Mouse (Mus musculus) MEL (cell line): ENCODE data around the gene H2afj. TPM values are rescaled to one million over a fixed set of nuclear protein-coding genes. Genes with fewer than 3 reads are reported as not detected.

ENCODE experiments used
- DNase-seq: peaks from one replicate; pipeline ENCODE4 v3.0.0; 2011; ENCODE audit warnings: low read depth, low spot score
- H3K27ac ChIP-seq: 2 replicates; pipeline ENCODE4 v1.5.1; 2012; ENCODE audit warnings: low read depth, mild to moderate bottlenecking, control low read depth, low read length, moderate library complexity; ENCODE audit not compliant: control insufficient read depth
- H3K27me3 ChIP-seq, 2 experiments: fragments of 150-350 bp in 1 of 2; sonication (generic) in 1 of 2; 2 replicates each; pipeline ENCODE4 v1.6.1; 2012; ENCODE audit warnings: low read length in 2 of 2, mild to moderate bottlenecking in 2 of 2, improper control_type of control experiment in 1 of 2, moderate library complexity in 1 of 2; ENCODE audit not compliant: insufficient read depth in 2 of 2, control insufficient read depth in 1 of 2
- H3K36me3 ChIP-seq, 2 experiments: 2 replicates each; pipeline ENCODE4 v1.6.1; 2012 to 2014; ENCODE audit warnings: low read length in 2 of 2, improper control_type of control experiment in 1 of 2, inconsistent platforms in 1 of 2, mild to moderate bottlenecking in 1 of 2; ENCODE audit not compliant: insufficient read depth in 2 of 2, control insufficient read depth in 1 of 2
- H3K4me1 ChIP-seq, 2 experiments: fragments of 150-350 bp in 1 of 2; sonication (generic) in 1 of 2; 2 replicates each; pipeline ENCODE4 v1.6.1; 2012; ENCODE audit warnings: low read length in 2 of 2, improper control_type of control experiment in 1 of 2, mild to moderate bottlenecking in 1 of 2; ENCODE audit not compliant: insufficient read depth in 2 of 2, control insufficient read depth in 1 of 2
- H3K4me3 ChIP-seq, 2 experiments: fragments of 150-350 bp in 1 of 2; sonication (generic) in 1 of 2; 2 replicates each; pipeline ENCODE4 v1.5.1; 2012; ENCODE audit warnings: low read depth in 2 of 2, low read length in 2 of 2, mild to moderate bottlenecking in 2 of 2, moderate library complexity in 2 of 2, control low read depth in 1 of 2, improper control_type of control experiment in 1 of 2; ENCODE audit not compliant: control insufficient read depth in 1 of 2, insufficient read depth in 1 of 2
- H3K79me2 ChIP-seq: 2 replicates; pipeline ENCODE4 v1.6.1; 2012; ENCODE audit warnings: mild to moderate bottlenecking, low read length, moderate library complexity; ENCODE audit not compliant: control insufficient read depth, poor library complexity, insufficient read depth
- H3K9ac ChIP-seq: 2 replicates; pipeline ENCODE4 v1.6.1; 2012; ENCODE audit warnings: low read depth, mild to moderate bottlenecking, control low read depth, low read length, moderate library complexity; ENCODE audit not compliant: control insufficient read depth, poor library complexity, severe bottlenecking
- H3K9me3 ChIP-seq: fragments of 150-350 bp; sonication (generic); replicated peaks from 2 replicates; pipeline ENCODE4 v1.6.1; 2012; ENCODE audit warnings: mild to moderate bottlenecking, low read length, improper control_type of control experiment, moderate library complexity; ENCODE audit not compliant: insufficient read depth
- ELF1 ChIP-seq: IDR thresholded peaks from 2 replicates; pipeline ENCODE4 v1.6.1; 2014; ENCODE audit warnings: low read depth, mild to moderate bottlenecking, inconsistent platforms, low read length, improper control_type of control experiment, moderate library complexity
- ETS1 ChIP-seq: IDR thresholded peaks from 2 replicates; pipeline ENCODE4 v1.6.1; 2012; ENCODE audit warnings: low read depth, mild to moderate bottlenecking, inconsistent platforms, low read length, improper control_type of control experiment, moderate library complexity
- JUND ChIP-seq: IDR thresholded peaks from 2 replicates; pipeline ENCODE4 v1.6.1; 2011; ENCODE audit warnings: low read depth, mild to moderate bottlenecking, improper control_type of control experiment, low read length
- MAFK ChIP-seq: IDR thresholded peaks from 2 replicates; pipeline ENCODE4 v1.6.1; 2011; ENCODE audit warnings: low read depth, mild to moderate bottlenecking, low read length, improper control_type of control experiment, borderline replicate concordance
- MAX ChIP-seq: IDR thresholded peaks from 2 replicates; pipeline ENCODE4 v1.6.1; 2011; ENCODE audit warnings: low read length, improper control_type of control experiment
- MEF2A ChIP-seq: IDR thresholded peaks from 2 replicates; pipeline ENCODE4 v1.6.1; 2014; ENCODE audit warnings: low read depth, mild to moderate bottlenecking, inconsistent platforms, low read length, improper control_type of control experiment; ENCODE audit not compliant: poor library complexity, insufficient replicate concordance, severe bottlenecking; ENCODE audit errors: extremely low read depth
- MXI1 ChIP-seq: IDR thresholded peaks from 2 replicates; pipeline ENCODE4 v1.6.1; 2011; ENCODE audit warnings: mild to moderate bottlenecking, low read depth, low read length, improper control_type of control experiment
- NELFE ChIP-seq: IDR thresholded peaks from 2 replicates; pipeline ENCODE4 v1.6.1; 2011; ENCODE audit warnings: low read depth, low read length, improper control_type of control experiment
- POLR2A ChIP-seq, 2 experiments: IDR thresholded peaks; 2 replicates each; pipeline ENCODE4 v1.6.1; 2011 to 2012; ENCODE audit warnings: low read length in 2 of 2, mild to moderate bottlenecking in 2 of 2, control low read depth in 1 of 2, improper control_type of control experiment in 1 of 2, low read depth in 1 of 2, moderate library complexity in 1 of 2; ENCODE audit not compliant: control insufficient read depth in 1 of 2, insufficient read depth in 1 of 2, poor library complexity in 1 of 2
- POLR2AphosphoS2 ChIP-seq: IDR thresholded peaks from 2 replicates; pipeline ENCODE4 v1.6.1; 2011; ENCODE audit warnings: low read length, improper control_type of control experiment
- RAD21 ChIP-seq: IDR thresholded peaks from 2 replicates; pipeline ENCODE4 v1.6.1; 2011; ENCODE audit warnings: mild to moderate bottlenecking, low read depth, low read length, improper control_type of control experiment
- SIN3A ChIP-seq: IDR thresholded peaks from 2 replicates; pipeline ENCODE4 v1.6.1; 2012; ENCODE audit warnings: low read length, improper control_type of control experiment, inconsistent platforms
- TAL1 ChIP-seq: IDR thresholded peaks from 2 replicates; pipeline ENCODE4 v1.6.1; 2012; ENCODE audit warnings: mild to moderate bottlenecking, inconsistent platforms, low read length, moderate library complexity, mixed read lengths
- USF2 ChIP-seq, 2 experiments: IDR thresholded peaks; 2 replicates each; pipeline ENCODE4 v1.6.1; 2011 to 2012; ENCODE audit warnings: improper control_type of control experiment in 2 of 2, low read length in 2 of 2, borderline replicate concordance in 1 of 2, inconsistent platforms in 1 of 2, low read depth in 1 of 2, mild to moderate bottlenecking in 1 of 2; ENCODE audit not compliant: insufficient read depth in 1 of 2
- ZC3H11A ChIP-seq: IDR thresholded peaks from 2 replicates; pipeline ENCODE4 v1.6.1; 2012; ENCODE audit warnings: low read depth, mild to moderate bottlenecking, inconsistent platforms, low read length, improper control_type of control experiment
- ZKSCAN1 ChIP-seq: IDR thresholded peaks from 2 replicates; pipeline ENCODE4 v1.6.1; 2012; ENCODE audit warnings: low read depth, mild to moderate bottlenecking, inconsistent platforms, low read length, improper control_type of control experiment, moderate library complexity
- polyA plus RNA-seq, 2 experiments: library from polyadenylated mRNA; stranded (reverse) in 1 of 2; unstranded in 1 of 2; fragments of >175 nt in 1 of 2; fragments of >200 nt in 1 of 2; gene quantifications; 2 replicates each; pipeline versions ENCODE4 v1.2.1 to v1.2.4; 2012; ENCODE audit warnings: low replicate concordance in 2 of 2, low read depth in 1 of 2; ENCODE audit not compliant: insufficient read length in 2 of 2, insufficient read depth in 1 of 2, missing spikeins in 1 of 2
- total RNA-seq: library from RNA; depleted of rRNA; stranded (reverse); fragments of 300-350 nt; gene quantifications from 2 replicates; pipeline ENCODE4 v1.2.3, GENCODE M21; 2012

Gene H2afj
- total and polyA plus RNA-seq, 3 experiments = 111 to 176 TPM; not detected in 1

DNA sequence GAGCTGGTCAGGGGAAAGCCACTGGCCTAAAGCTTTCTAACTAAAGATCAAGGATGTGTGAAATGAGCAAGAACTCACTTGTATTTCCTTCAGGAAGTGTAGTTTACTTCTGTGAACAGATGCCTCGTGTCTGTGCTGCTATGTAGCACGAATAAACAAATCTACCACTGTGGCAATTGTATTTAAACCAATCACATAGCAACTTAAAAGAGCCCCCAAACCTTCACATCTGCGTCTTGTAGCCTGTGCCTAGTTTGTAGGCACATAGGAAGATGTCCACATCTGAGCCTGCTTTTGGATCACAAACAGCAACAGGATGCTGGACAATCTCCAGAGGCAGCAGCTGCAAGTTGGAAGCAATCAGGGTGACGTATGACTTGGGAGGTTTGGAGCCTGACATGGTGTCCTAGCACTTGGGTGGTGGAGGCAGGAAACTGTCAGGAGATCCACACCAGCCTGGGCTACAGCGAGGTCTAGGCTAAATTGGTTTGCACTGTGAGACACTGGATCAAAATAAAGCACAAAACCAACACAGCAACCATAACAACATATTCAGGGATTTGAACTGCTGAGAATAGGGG is 18.6 kb upstream of the H2afj start:
- Histone ChIP-seq H3K9ac (no peak overlapping the region), H3K27me3 (no peaks in the 10 kb centered on the region), H3K9me3 (no peaks in the 10 kb centered on the region), H3K4me3 (no peak overlapping the region)
- no peak for TF ChIP-seq ELF1
- TF ChIP-seq MAX = no peak
- TF ChIP-seq MEF2A = no peak
- TF ChIP-seq SIN3A = no peak
- TF ChIP-seq POLR2A (IDR thresholded peaks at IDR 0.05; ENCODE audit: control insufficient read depth in 1 of 2, insufficient read depth in 1 of 2, low read depth in 1 of 2, low read length in 2 of 2, poor library complexity in 1 of 2) = no peak
- no peak for TF ChIP-seq TAL1
- no peak for TF ChIP-seq ETS1
- no peak for TF ChIP-seq ZKSCAN1
- TF ChIP-seq RAD21 = no peak
- TF ChIP-seq ZC3H11A = no peak
- TF ChIP-seq MXI1 = no peak
- TF ChIP-seq, all 39 proteins: peak for 0
- no peaks in the 10 kb centered on the region for H3K36me3 ChIP-seq
- H3K4me1 ChIP-seq = no peaks in the 10 kb centered on the region
- H3K27ac ChIP-seq = no peak overlapping the region
- DNase-seq = no peak
- H3K79me2 ChIP-seq = no peaks in the 10 kb centered on the region

DNA sequence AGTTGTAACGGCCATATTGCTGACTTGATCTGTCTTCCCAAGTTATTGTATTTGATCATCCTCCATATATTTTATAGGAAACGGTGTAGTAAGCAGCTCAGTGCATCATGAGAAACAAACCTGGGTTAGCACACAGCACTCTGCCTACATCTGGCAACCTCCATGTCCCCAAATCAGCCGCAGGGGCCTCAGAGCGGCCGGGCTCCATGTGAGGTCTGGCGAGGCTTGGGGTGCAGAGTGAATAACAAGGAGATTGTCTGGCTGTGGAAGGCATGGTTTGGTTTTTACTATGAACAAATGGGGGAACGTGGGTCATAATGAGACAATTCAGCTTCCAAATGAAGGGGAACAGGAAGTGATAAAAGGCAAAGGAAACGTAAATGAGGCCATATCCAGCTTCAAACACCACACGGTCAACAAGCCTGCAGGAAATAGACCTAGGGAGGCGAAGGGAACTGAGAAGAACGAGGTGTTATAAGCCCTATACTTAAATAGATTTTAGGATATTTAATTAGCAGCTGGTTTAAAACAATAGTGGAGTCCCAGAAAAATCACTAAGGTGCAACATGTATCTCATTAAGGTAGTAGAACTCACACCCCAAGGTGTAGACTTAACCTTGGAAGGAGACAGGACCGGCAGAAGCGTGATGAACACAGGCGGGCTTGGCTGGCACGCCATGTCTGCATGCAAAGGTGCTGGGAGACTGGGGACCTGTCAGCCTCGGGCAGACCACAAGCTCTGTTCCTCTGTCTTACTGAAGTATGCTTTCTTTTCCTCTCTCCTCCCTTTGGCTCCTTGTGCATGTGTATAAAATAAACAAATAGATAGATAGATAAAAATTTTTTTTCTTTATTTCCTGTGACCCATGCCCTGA is 14.9 kb upstream of the H2afj start:
- Histone ChIP-seq H3K27me3 (no peaks in the 10 kb centered on the region), H3K27ac (no peak overlapping the region), H3K9me3 (no peaks in the 10 kb centered on the region), H3K36me3 (no peaks in the 10 kb centered on the region), H3K4me1 (peaks cover 0 to 5% of the 10 kb centered on the region in 2 experiments; a peak in 2 of 4 replicates), H3K9ac (no peak overlapping the region), H3K79me2 (no peaks in the 10 kb centered on the region), H3K4me3 (no peak overlapping the region)
- TF ChIP-seq MAFK = no peak
- no peak for TF ChIP-seq ELF1
- TF ChIP-seq USF2 (IDR thresholded peaks at IDR 0.05; ENCODE audit: borderline replicate concordance in 1 of 2, insufficient read depth in 1 of 2, low read depth in 1 of 2, low read length in 2 of 2) = no peak
- TF ChIP-seq POLR2AphosphoS2 = no peak
- no peak for TF ChIP-seq JUND
- no peak for TF ChIP-seq NELFE
- no peak for DNase-seq
